Mouse (Mus musculus): ENCODE results near the gene Stom. TPM values are rescaled to one million over a fixed set of nuclear protein-coding genes. Genes with fewer than 3 reads are reported as not detected.
A peak's percentile ranks its signal among the peaks of the same experiment; 100 is the strongest.

The Stom gene
- polyA plus RNA-seq, 1 experiment from 2014 or later, result 39.6 TPM

- Histone ChIP-seq H3K9me3 (replicated peaks; ENCODE audit: control insufficient read depth, low read length) (no peaks in the 10 kb centered on the region), H3K4me3 (ENCODE audit: low read depth, low read length) (no peak overlapping the region), H3K27ac (ENCODE audit: low read depth, low read length) (no peak overlapping the region), H3K36me3 (ENCODE audit: control insufficient read depth, insufficient read depth, low read length) (no peaks in the 10 kb centered on the region), H3K4me2 (no peak overlapping the region), H3K4me1 (ENCODE audit: control insufficient read depth, insufficient read depth, low read length) (no peaks in the 10 kb centered on the region), H3K27me3 (ENCODE audit: control insufficient read depth, insufficient read depth, low read length) (no peaks in the 10 kb centered on the region), H3K9ac (ENCODE audit: low read depth, low read length) (no peak overlapping the region)
- 57% methylated on average over 2 of the region's 2 CpGs for WGBS (ENCODE audit: insufficient replicate concordance)
- ATAC-seq (replicated peaks; ENCODE audit: insufficient number of reproducible peaks, low FRiP score, low TSS enrichment), result no peak
Measured at GRCm38 (mm10) chr2:35345984-35346383, 9.2 kb upstream of the Stom start.

DNA sequence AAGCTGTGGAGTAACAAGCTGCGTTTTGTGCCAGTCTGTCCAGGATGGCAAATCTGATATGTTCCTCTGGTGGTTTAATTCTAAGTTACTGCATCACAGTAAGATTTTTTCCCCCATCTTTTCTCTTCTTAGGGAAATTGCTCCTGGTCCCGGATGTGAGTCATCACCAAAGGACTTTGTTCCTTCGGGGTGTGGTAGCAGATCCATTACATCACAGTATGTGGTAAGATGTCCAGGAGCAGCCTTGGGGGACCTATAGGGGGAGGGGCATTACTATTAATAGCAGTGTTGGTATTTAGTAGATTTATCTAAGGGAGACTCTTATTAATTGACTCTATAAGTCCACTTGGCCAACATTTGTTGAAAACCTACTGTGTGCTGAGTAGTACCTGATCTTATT lies 5.8 kb upstream of the Stom start:
- Histone ChIP-seq H3K27me3 (ENCODE audit: control insufficient read depth, insufficient read depth, low read length) (no peaks in the 10 kb centered on the region), H3K4me2 (no peak overlapping the region), H3K9me3 (replicated peaks; ENCODE audit: control insufficient read depth, low read length) (no peaks in the 10 kb centered on the region), H3K9ac (ENCODE audit: low read depth, low read length) (no peak overlapping the region), H3K27ac (ENCODE audit: low read depth, low read length) (no peak overlapping the region), H3K36me3 (ENCODE audit: control insufficient read depth, insufficient read depth, low read length) (no peaks in the 10 kb centered on the region), H3K4me1 (ENCODE audit: control insufficient read depth, insufficient read depth, low read length) (peaks cover under 1% of the 10 kb centered on the region; the same call in 1 of the 2 replicates), H3K4me3 (ENCODE audit: low read depth, low read length) (no peak overlapping the region)
- ATAC-seq (replicated peaks; ENCODE audit: insufficient number of reproducible peaks, low FRiP score, low TSS enrichment), result no peak
- 75% methylated on average over 3 of the region's 3 CpGs for WGBS (ENCODE audit: insufficient replicate concordance)

- Histone ChIP-seq H3K9me3 (replicated peaks; ENCODE audit: control insufficient read depth, low read length) (no peaks in the 10 kb centered on the region), H3K36me3 (ENCODE audit: control insufficient read depth, insufficient read depth, low read length) (no peaks in the 10 kb centered on the region), H3K4me2 (no peak overlapping the region), H3K9ac (ENCODE audit: low read depth, low read length) (no peak overlapping the region), H3K27me3 (ENCODE audit: control insufficient read depth, insufficient read depth, low read length) (no peaks in the 10 kb centered on the region), H3K4me1 (ENCODE audit: control insufficient read depth, insufficient read depth, low read length) (peaks cover 12% of the 10 kb centered on the region; the same call in 1 of the 2 replicates), H3K4me3 (ENCODE audit: low read depth, low read length) (no peak overlapping the region), H3K27ac (ENCODE audit: low read depth, low read length) (no peak overlapping the region)
- 81% methylated on average over 6 of the region's 6 CpGs for WGBS (ENCODE audit: insufficient replicate concordance)
- ATAC-seq (replicated peaks; ENCODE audit: insufficient number of reproducible peaks, low FRiP score, low TSS enrichment), result no peak
Measured at GRCm38 (mm10) chr2:35338707-35339106, 1.9 kb upstream of the Stom start.

DNA sequence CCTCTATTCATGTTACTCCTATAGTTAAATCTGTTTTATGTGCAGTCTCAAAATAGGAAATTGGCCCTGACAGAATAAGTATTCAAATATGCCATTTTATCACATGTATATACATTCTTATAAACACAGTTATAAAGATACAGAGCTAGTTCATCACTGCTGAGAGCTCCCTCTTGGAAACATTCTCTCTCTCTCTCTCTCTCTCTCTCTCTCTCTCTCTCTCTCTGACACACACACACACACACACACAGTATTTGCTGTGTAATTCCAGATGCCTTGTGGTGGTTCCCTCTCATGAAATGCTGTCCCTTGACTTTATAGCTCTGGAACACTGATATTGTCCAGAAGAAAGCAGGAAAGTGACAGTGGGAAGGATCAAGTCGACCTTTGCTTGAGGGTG lies 1.3 kb upstream of the Stom start:
- Histone ChIP-seq H3K4me2 (no peak overlapping the region), H3K9me3 (replicated peaks; ENCODE audit: control insufficient read depth, low read length) (no peaks in the 10 kb centered on the region), H3K4me3 (ENCODE audit: low read depth, low read length) (no peak overlapping the region), H3K27me3 (ENCODE audit: control insufficient read depth, insufficient read depth, low read length) (no peaks in the 10 kb centered on the region), H3K4me1 (ENCODE audit: control insufficient read depth, insufficient read depth, low read length) (peaks cover 12% of the 10 kb centered on the region; the same call in 1 of the 2 replicates), H3K27ac (ENCODE audit: low read depth, low read length) (no peak overlapping the region), H3K9ac (ENCODE audit: low read depth, low read length) (no peak overlapping the region), H3K36me3 (ENCODE audit: control insufficient read depth, insufficient read depth, low read length) (no peaks in the 10 kb centered on the region)
- no peak for ATAC-seq (replicated peaks; ENCODE audit: insufficient number of reproducible peaks, low FRiP score, low TSS enrichment)
- 46% methylated on average over 1 of the region's 1 CpGs for WGBS (ENCODE audit: insufficient replicate concordance)

DNA sequence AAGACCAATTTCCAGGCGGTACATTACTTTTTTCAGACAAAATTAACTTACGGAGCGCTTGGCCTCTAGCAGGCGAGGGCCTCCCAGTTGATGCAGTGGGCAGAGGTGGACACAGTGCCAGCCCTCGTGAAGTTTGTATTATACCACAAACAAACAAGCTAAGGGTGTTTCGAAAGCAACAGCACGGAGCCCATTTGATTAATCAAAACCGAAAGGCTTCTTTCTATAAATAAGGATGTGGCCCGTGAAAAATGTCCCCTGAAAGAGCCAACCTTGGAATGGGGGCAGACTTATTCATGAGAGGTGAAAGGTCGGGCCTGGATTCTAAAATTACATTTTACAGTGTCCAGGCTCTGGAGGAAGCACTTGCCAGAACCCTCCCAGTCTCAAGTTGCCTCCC lies 643 bp upstream of the Stom start:
- 56% methylated on average over 10 of the region's 10 CpGs for WGBS (ENCODE audit: insufficient replicate concordance)
- no peaks in the 10 kb centered on the region for H3K36me3 ChIP-seq (ENCODE audit: control insufficient read depth, insufficient read depth, low read length)
- H3K9ac ChIP-seq (ENCODE audit: low read depth, low read length), result peak overlapping the region; percentile 46; the same call in 1 of the 2 replicates
- no peak for ATAC-seq (replicated peaks; ENCODE audit: insufficient number of reproducible peaks, low FRiP score, low TSS enrichment)
- H3K27me3 ChIP-seq (ENCODE audit: control insufficient read depth, insufficient read depth, low read length), result no peaks in the 10 kb centered on the region
- peaks cover 12% of the 10 kb centered on the region; the same call in 1 of the 2 replicates for H3K4me1 ChIP-seq (ENCODE audit: control insufficient read depth, insufficient read depth, low read length)
- peak overlapping the region; percentile 98 for H3K4me2 ChIP-seq
- peak overlapping the region; percentile 89 for H3K4me3 ChIP-seq (ENCODE audit: low read depth, low read length)
- no peaks in the 10 kb centered on the region for H3K9me3 ChIP-seq (replicated peaks; ENCODE audit: control insufficient read depth, low read length)
- H3K27ac ChIP-seq (ENCODE audit: low read depth, low read length), result peak overlapping the region; percentile 13; the same call in 1 of the 2 replicates

DNA sequence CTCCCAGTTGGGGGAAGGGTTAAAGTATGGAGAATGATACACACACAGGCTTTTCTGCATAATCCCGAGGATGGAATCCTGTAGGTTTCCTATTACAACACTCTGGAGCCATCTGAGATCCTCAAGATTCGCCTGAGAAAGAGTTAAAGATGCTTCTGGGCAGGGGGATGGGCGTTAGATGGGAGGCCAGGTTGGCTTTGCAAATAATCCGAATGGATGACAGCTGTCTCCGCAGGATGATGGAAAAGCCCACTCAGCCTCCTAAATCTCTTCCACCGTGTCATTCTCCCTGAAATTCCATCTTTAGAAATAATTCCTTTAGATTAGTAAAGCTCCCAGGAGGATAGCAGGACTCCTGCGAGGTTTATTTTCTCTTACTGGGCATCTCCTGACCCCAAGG lies 1.2 kb downstream of the Stom start:
- ATAC-seq (replicated peaks; ENCODE audit: insufficient number of reproducible peaks, low FRiP score, low TSS enrichment), result no peak
- WGBS (ENCODE audit: insufficient replicate concordance), result 9% methylated on average over 7 of the region's 7 CpGs
- Histone ChIP-seq H3K36me3 (ENCODE audit: control insufficient read depth, insufficient read depth, low read length) (no peaks in the 10 kb centered on the region), H3K4me1 (ENCODE audit: control insufficient read depth, insufficient read depth, low read length) (peaks cover 12% of the 10 kb centered on the region; the same call in 1 of the 2 replicates), H3K9me3 (replicated peaks; ENCODE audit: control insufficient read depth, low read length) (no peaks in the 10 kb centered on the region), H3K27ac (ENCODE audit: low read depth, low read length) (0 out of 2 replicates have a peak overlapping the region, but pooled peaks have one; percentile 93), H3K9ac (ENCODE audit: low read depth, low read length) (peak overlapping the region; percentile 89; the same call in 1 of the 2 replicates), H3K27me3 (ENCODE audit: control insufficient read depth, insufficient read depth, low read length) (no peaks in the 10 kb centered on the region), H3K4me2 (peak overlapping the region; percentile 98), H3K4me3 (ENCODE audit: low read depth, low read length) (peak overlapping the region; percentile 89)

- H3K4me2 ChIP-seq, result no peak overlapping the region
- no peaks in the 10 kb centered on the region for H3K9me3 ChIP-seq (replicated peaks; ENCODE audit: control insufficient read depth, low read length)
- H3K27me3 ChIP-seq (ENCODE audit: control insufficient read depth, insufficient read depth, low read length), result no peaks in the 10 kb centered on the region
- no peak for ATAC-seq (replicated peaks; ENCODE audit: insufficient number of reproducible peaks, low FRiP score, low TSS enrichment)
- no peak overlapping the region for H3K4me3 ChIP-seq (ENCODE audit: low read depth, low read length)
- H3K9ac ChIP-seq (ENCODE audit: low read depth, low read length), result no peak overlapping the region
- no peaks in the 10 kb centered on the region for H3K36me3 ChIP-seq (ENCODE audit: control insufficient read depth, insufficient read depth, low read length)
- H3K4me1 ChIP-seq (ENCODE audit: control insufficient read depth, insufficient read depth, low read length), result peaks cover 12% of the 10 kb centered on the region; the same call in 1 of the 2 replicates
- H3K27ac ChIP-seq (ENCODE audit: low read depth, low read length), result no peak overlapping the region
Measured at GRCm38 (mm10) chr2:35333670-35334069, 3.1 kb downstream of the Stom start.

GRCm38 (mm10) chr2:35331205-35331604 lies 5.6 kb downstream of the Stom start:
- 61% methylated on average over 2 of the region's 2 CpGs for WGBS (ENCODE audit: insufficient replicate concordance)
- H3K9me3 ChIP-seq (replicated peaks; ENCODE audit: control insufficient read depth, low read length), result no peaks in the 10 kb centered on the region
- H3K36me3 ChIP-seq (ENCODE audit: control insufficient read depth, insufficient read depth, low read length), result no peaks in the 10 kb centered on the region
- no peaks in the 10 kb centered on the region for H3K27me3 ChIP-seq (ENCODE audit: control insufficient read depth, insufficient read depth, low read length)
- H3K9ac ChIP-seq (ENCODE audit: low read depth, low read length), result no peak overlapping the region
- ATAC-seq (replicated peaks; ENCODE audit: insufficient number of reproducible peaks, low FRiP score, low TSS enrichment), result no peak
- no peak overlapping the region for H3K27ac ChIP-seq (ENCODE audit: low read depth, low read length)
- peaks cover 10% of the 10 kb centered on the region; the same call in 1 of the 2 replicates for H3K4me1 ChIP-seq (ENCODE audit: control insufficient read depth, insufficient read depth, low read length)
- H3K4me2 ChIP-seq, result no peak overlapping the region
- no peak overlapping the region for H3K4me3 ChIP-seq (ENCODE audit: low read depth, low read length)

GRCm38 (mm10) chr2:35329061-35329460 lies 7.7 kb downstream of the Stom start:
- Histone ChIP-seq H3K27me3 (ENCODE audit: control insufficient read depth, insufficient read depth, low read length) (no peaks in the 10 kb centered on the region), H3K9ac (ENCODE audit: low read depth, low read length) (no peak overlapping the region), H3K4me3 (ENCODE audit: low read depth, low read length) (no peak overlapping the region), H3K27ac (ENCODE audit: low read depth, low read length) (no peak overlapping the region), H3K4me2 (no peak overlapping the region), H3K4me1 (ENCODE audit: control insufficient read depth, insufficient read depth, low read length) (peaks cover 3% of the 10 kb centered on the region; the same call in 1 of the 2 replicates), H3K36me3 (ENCODE audit: control insufficient read depth, insufficient read depth, low read length) (no peaks in the 10 kb centered on the region), H3K9me3 (replicated peaks; ENCODE audit: control insufficient read depth, low read length) (no peaks in the 10 kb centered on the region)
- ATAC-seq (replicated peaks; ENCODE audit: insufficient number of reproducible peaks, low FRiP score, low TSS enrichment), result no peak
- 85% methylated on average over 2 of the region's 2 CpGs for WGBS (ENCODE audit: insufficient replicate concordance)
